Mouse (Mus musculus) CH12.LX (cell line): ENCODE results near the gene Aggf1.

Source experiments
- BHLHE40 ChIP-seq: IDR thresholded peaks from 2 replicates; pipeline ENCODE4 v1.6.1; 2011; ENCODE audit warnings: mild to moderate bottlenecking, low read depth, low read length, improper control_type of control experiment
- CHD1 ChIP-seq: IDR thresholded peaks from 2 replicates; pipeline ENCODE4 v1.6.1; 2012; ENCODE audit warnings: low read depth, low read length, improper control_type of control experiment, inconsistent platforms
- CTCF ChIP-seq, 2 experiments: IDR thresholded peaks in 1 of 2; conservative IDR thresholded peaks in 1 of 2; 2 replicates each; pipeline ENCODE4 v1.5.1; 2011 to 2012; ENCODE audit warnings: low read depth in 2 of 2, low read length in 2 of 2, improper control_type of control experiment in 1 of 2, inconsistent platforms in 1 of 2, mild to moderate bottlenecking in 1 of 2, moderate library complexity in 1 of 2
- EP300 ChIP-seq: IDR thresholded peaks from 2 replicates; pipeline ENCODE4 v1.6.1; 2011; ENCODE audit warnings: low read length, improper control_type of control experiment
- ETS1 ChIP-seq: conservative IDR thresholded peaks from 2 replicates; pipeline ENCODE4 v1.6.1; 2012; ENCODE audit warnings: low read depth, mild to moderate bottlenecking, inconsistent platforms, low read length, improper control_type of control experiment, moderate library complexity
- HCFC1 ChIP-seq: IDR thresholded peaks from 2 replicates; pipeline ENCODE4 v1.6.1; 2012; ENCODE audit warnings: low read depth, mild to moderate bottlenecking, inconsistent platforms, low read length, improper control_type of control experiment
- IRF4 ChIP-seq: IDR thresholded peaks from 2 replicates; pipeline ENCODE4 v1.6.1; 2014; ENCODE audit warnings: low read depth, mild to moderate bottlenecking, inconsistent platforms, low read length, improper control_type of control experiment
- MXI1 ChIP-seq: IDR thresholded peaks from 2 replicates; pipeline ENCODE4 v1.6.1; 2011; ENCODE audit warnings: mild to moderate bottlenecking, low read depth, low read length, improper control_type of control experiment
- POLR2A ChIP-seq: IDR thresholded peaks from 2 replicates; pipeline ENCODE4 v1.6.1; 2011; ENCODE audit warnings: low read depth, mild to moderate bottlenecking, improper control_type of control experiment, low read length
- POLR2AphosphoS2 ChIP-seq: IDR thresholded peaks from 2 replicates; pipeline ENCODE4 v1.6.1; 2011; ENCODE audit warnings: low read depth, low read length, improper control_type of control experiment
- TCF12 ChIP-seq: IDR thresholded peaks from 2 replicates; pipeline ENCODE4 v1.6.1; 2014; ENCODE audit warnings: low read depth, mild to moderate bottlenecking, inconsistent platforms, low read length, improper control_type of control experiment
- USF1 ChIP-seq: IDR thresholded peaks from 2 replicates; pipeline ENCODE4 v1.6.1; 2014; ENCODE audit warnings: low read depth, mild to moderate bottlenecking, inconsistent platforms, low read length, improper control_type of control experiment
- USF2 ChIP-seq: conservative IDR thresholded peaks from 2 replicates; pipeline ENCODE4 v1.6.1; 2011; ENCODE audit warnings: low read depth, low read length, improper control_type of control experiment

DNA sequence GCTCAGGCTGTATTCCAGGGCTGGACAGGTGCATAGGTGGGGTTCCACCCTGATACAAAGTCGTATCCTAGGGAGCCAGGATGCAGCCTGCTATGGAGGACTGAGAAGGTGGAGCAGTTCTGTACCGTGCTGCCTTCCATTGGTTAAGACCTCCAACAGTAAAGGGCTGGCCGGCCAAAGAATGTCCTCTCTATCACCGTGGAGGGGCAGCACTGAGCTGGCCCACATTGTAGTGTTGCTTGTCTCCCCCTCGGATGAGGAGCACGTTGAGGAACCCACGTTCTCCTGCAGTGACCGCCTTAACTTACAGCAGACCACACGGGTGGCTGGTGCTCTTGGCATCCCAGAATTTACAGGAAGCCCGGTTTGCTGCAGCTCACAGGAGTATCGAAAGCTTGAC is 44.6 kb downstream of the Aggf1 start:
- TF ChIP-seq CTCF (conservative IDR thresholded peaks at IDR 0.05 in 1 of 2, IDR thresholded peaks at IDR 0.05 in 1 of 2; ENCODE audit: low read depth in 2 of 2, low read length in 2 of 2) (no peak), HCFC1 (no peak), CHD1 (no peak), ETS1 (no peak), MXI1 (no peak), USF1 (no peak), POLR2AphosphoS2 (no peak), EP300 (no peak), POLR2A (no peak), IRF4 (no peak), TCF12 (no peak), BHLHE40 (no peak), USF2 (no peak)
